Mouse (Mus musculus) neural tube, embryonic 14.5 days (tissue): ENCODE results near the gene Gm11992. TPM values are rescaled to one million over a fixed set of nuclear protein-coding genes. Genes with fewer than 3 reads are reported as not detected.

Experiments used
- ATAC-seq: fragments of 200-750 bp; cut with Nextera tagmentation; 2 replicates; pipeline ENCODE4 v1.8.0; 2017; ENCODE audit warnings: low read depth, mild to moderate bottlenecking, moderate TSS enrichment, moderate library complexity
- H3K27ac ChIP-seq: fragments of 300-500 bp; sonication (generic); 2 replicates; pipeline ENCODE4 v1.5.1; 2014; ENCODE audit warnings: low read depth, mild to moderate bottlenecking, control low read depth, low read length, moderate library complexity, mixed read lengths
- H3K27me3 ChIP-seq: fragments of 300-500 bp; sonication (generic); 2 replicates; pipeline ENCODE4 v1.6.1; 2014; ENCODE audit warnings: low read length; ENCODE audit not compliant: control insufficient read depth, insufficient read depth
- H3K36me3 ChIP-seq: fragments of 300-500 bp; sonication (generic); 2 replicates; pipeline ENCODE4 v1.6.1; 2014; ENCODE audit warnings: low read length, mixed read lengths; ENCODE audit not compliant: control insufficient read depth, insufficient read depth
- H3K4me1 ChIP-seq: fragments of 300-500 bp; sonication (generic); 2 replicates; pipeline ENCODE4 v1.6.1; 2014; ENCODE audit warnings: low read length; ENCODE audit not compliant: control insufficient read depth, insufficient read depth
- H3K4me2 ChIP-seq: fragments of 300-500 bp; sonication (generic); 2 replicates; pipeline ENCODE4 v1.6.1; 2014; ENCODE audit warnings: mild to moderate bottlenecking, low read depth, low read length, control low read depth
- H3K4me3 ChIP-seq: fragments of 300-500 bp; sonication (generic); 2 replicates; pipeline ENCODE4 v1.5.1; 2014; ENCODE audit warnings: low read depth, low read length, control low read depth, mixed read lengths
- H3K9ac ChIP-seq: fragments of 300-500 bp; sonication (generic); replicated peaks from 2 replicates; pipeline ENCODE4 v1.6.1; 2014; ENCODE audit warnings: low read depth, mild to moderate bottlenecking, control low read depth, low read length, mixed read lengths
- H3K9me3 ChIP-seq: fragments of 300-500 bp; sonication (generic); 2 replicates; pipeline ENCODE4 v1.6.1; 2016; ENCODE audit warnings: low read length; ENCODE audit not compliant: control insufficient read depth
- WGBS: fragments of 180-500 bp; shearing (Covaris S2); extraction: QIAGEN DNeasy Blood & Tissue Kit; methylation state at CpG from one replicate; pipeline ENCODE4 v1.1.7; 2014; 5-methylcytosine and 5-hydroxymethylcytosine counted together
- polyA plus RNA-seq: library from polyadenylated mRNA; unstranded; fragments of >200 nt; fragmentation: Nextera tagmentation; extraction: Ambion mirVana; gene quantifications from 2 replicates; pipeline ENCODE4 v1.2.1, GENCODE M21; 2014

Gm11992 gene
- polyA plus RNA-seq, 1 experiment from 2014 or later: 2.6 TPM

- Histone ChIP-seq H3K27me3 (no peaks in the 10 kb centered on the region), H3K4me2 (no peak overlapping the region), H3K4me3 (no peak overlapping the region), H3K4me1 (no peaks in the 10 kb centered on the region), H3K36me3 (no peaks in the 10 kb centered on the region), H3K9ac (no peak overlapping the region), H3K27ac (no peak overlapping the region), H3K9me3 (no peaks in the 10 kb centered on the region)
- ATAC-seq: no peak
- 94% methylated on average over 1 of the region's 1 CpGs for WGBS
These were observed 11.6 kb downstream of the Gm11992 start for GRCm38 (mm10) chr11:9060029-9060428.

- Histone ChIP-seq H3K27ac (no peak overlapping the region), H3K9ac (no peak overlapping the region), H3K36me3 (no peaks in the 10 kb centered on the region), H3K9me3 (no peaks in the 10 kb centered on the region), H3K4me1 (no peaks in the 10 kb centered on the region), H3K27me3 (no peaks in the 10 kb centered on the region), H3K4me3 (no peak overlapping the region), H3K4me2 (no peak overlapping the region)
- WGBS: 79% methylated on average over 5 of the region's 5 CpGs
- ATAC-seq: no peak
These were observed 12.1 kb downstream of the Gm11992 start for GRCm38 (mm10) chr11:9060484-9060883.

- no peak overlapping the region for H3K4me3 ChIP-seq
- ATAC-seq: no peak
- H3K9me3 ChIP-seq: no peaks in the 10 kb centered on the region
- no peaks in the 10 kb centered on the region for H3K27me3 ChIP-seq
- no peak overlapping the region for H3K9ac ChIP-seq
- WGBS: 85% methylated on average over 3 of the region's 3 CpGs
- no peaks in the 10 kb centered on the region for H3K36me3 ChIP-seq
- H3K4me1 ChIP-seq: no peaks in the 10 kb centered on the region
- H3K27ac ChIP-seq: no peak overlapping the region
- no peak overlapping the region for H3K4me2 ChIP-seq
These were observed 28.1 kb downstream of the Gm11992 start for GRCm38 (mm10) chr11:9076444-9076843.

GRCm38 (mm10) chr11:9113189-9113588 lies 64.8 kb downstream of the Gm11992 start:
- H3K4me2 ChIP-seq: no peak overlapping the region
- H3K27me3 ChIP-seq: peaks cover 16% of the 10 kb centered on the region
- no peaks in the 10 kb centered on the region for H3K36me3 ChIP-seq
- no peaks in the 10 kb centered on the region for H3K9me3 ChIP-seq
- ATAC-seq: no peak
- 94% methylated on average over 2 of the region's 2 CpGs for WGBS
- H3K27ac ChIP-seq: no peak overlapping the region
- H3K9ac ChIP-seq: no peak overlapping the region
- H3K4me1 ChIP-seq: peaks cover 7% of the 10 kb centered on the region; the same call in 1 of the 2 replicates
- no peak overlapping the region for H3K4me3 ChIP-seq

- no peak for ATAC-seq
- Histone ChIP-seq H3K4me2 (no peak overlapping the region), H3K27me3 (peaks cover 24% of the 10 kb centered on the region), H3K9me3 (no peaks in the 10 kb centered on the region), H3K4me3 (no peak overlapping the region), H3K4me1 (peaks cover 18% of the 10 kb centered on the region), H3K9ac (no peak overlapping the region), H3K36me3 (no peaks in the 10 kb centered on the region), H3K27ac (no peak overlapping the region)
- 25% methylated on average over 9 of the region's 9 CpGs for WGBS
These were observed 67.2 kb downstream of the Gm11992 start for GRCm38 (mm10) chr11:9115367-9116120.

GRCm38 (mm10) chr11:9116121-9116520 lies 67.7 kb downstream of the Gm11992 start:
- ATAC-seq: no peak
- H3K4me2 ChIP-seq: no peak overlapping the region
- no peak overlapping the region for H3K9ac ChIP-seq
- H3K27ac ChIP-seq: no peak overlapping the region
- H3K9me3 ChIP-seq: no peaks in the 10 kb centered on the region
- H3K4me1 ChIP-seq: peaks cover 18% of the 10 kb centered on the region
- H3K36me3 ChIP-seq: no peaks in the 10 kb centered on the region
- H3K4me3 ChIP-seq: no peak overlapping the region
- peaks cover 28% of the 10 kb centered on the region for H3K27me3 ChIP-seq
- WGBS: 2% methylated on average over 10 of the region's 10 CpGs

GRCm38 (mm10) chr11:9116916-9117315 lies 68.5 kb downstream of the Gm11992 start:
- H3K27ac ChIP-seq: no peak overlapping the region
- H3K4me3 ChIP-seq: no peak overlapping the region
- H3K27me3 ChIP-seq: peaks cover 28% of the 10 kb centered on the region
- H3K9ac ChIP-seq: no peak overlapping the region
- 0% methylated on average over 3 of the region's 3 CpGs for WGBS
- H3K36me3 ChIP-seq: no peaks in the 10 kb centered on the region
- H3K4me2 ChIP-seq: no peak overlapping the region
- no peak for ATAC-seq
- no peaks in the 10 kb centered on the region for H3K9me3 ChIP-seq
- H3K4me1 ChIP-seq: peaks cover 18% of the 10 kb centered on the region

- Histone ChIP-seq H3K4me2 (peak overlapping the region; percentile 95), H3K27ac (no peak overlapping the region), H3K4me1 (peaks cover 18% of the 10 kb centered on the region), H3K27me3 (peaks cover 28% of the 10 kb centered on the region), H3K9me3 (no peaks in the 10 kb centered on the region), H3K9ac (no peak overlapping the region), H3K36me3 (no peaks in the 10 kb centered on the region), H3K4me3 (peak overlapping the region; percentile 38)
- under 1% methylated on average over 13 of the region's 13 CpGs for WGBS
- peak; percentile 45 for ATAC-seq
These were observed 69.1 kb downstream of the Gm11992 start for GRCm38 (mm10) chr11:9117358-9118049.

GRCm38 (mm10) chr11:9118050-9118420 lies 69.6 kb downstream of the Gm11992 start, which contains the start of gene Upp1:
Gene Upp1, plus strand, starts transcription at chr11:9118103.
- peaks cover 28% of the 10 kb centered on the region for H3K27me3 ChIP-seq
- H3K4me2 ChIP-seq: peak within 1 kb of the TSS; percentile 95
- no peaks in the 10 kb centered on the region for H3K36me3 ChIP-seq
- peaks cover 18% of the 10 kb centered on the region for H3K4me1 ChIP-seq
- ATAC-seq: no peak; the same call in 1 of the 2 replicates
- WGBS: under 1% methylated on average over 7 of the region's 7 CpGs
- H3K9ac ChIP-seq: peak within 1 kb of the TSS; percentile 25; the same call in 1 of the 2 replicates
- H3K4me3 ChIP-seq: peak within 1 kb of the TSS; percentile 38
- H3K27ac ChIP-seq: no peak within 1 kb of the TSS
- no peaks in the 10 kb centered on the region for H3K9me3 ChIP-seq
